Mouse (Mus musculus) G1E (cell line): ENCODE data around the gene Ccdc15. TPM values are rescaled to one million over a fixed set of nuclear protein-coding genes. Genes with fewer than 3 reads are reported as not detected.

ENCODE experiments used
- ATAC-seq: 2 replicates; pipeline ENCODE4 v1.8.0; 2016; ENCODE audit warnings: mild to moderate bottlenecking; ENCODE audit not compliant: insufficient number of reproducible peaks, poor library complexity, low FRiP score, severe bottlenecking; ENCODE audit errors: extremely low read depth
- DNase-seq: peaks from one replicate; pipeline ENCODE4 v3.0.0; 2012; ENCODE audit warnings: low spot score
- H3K27me3 ChIP-seq: 2 replicates; pipeline ENCODE4 v1.6.1; 2012; ENCODE audit warnings: mild to moderate bottlenecking, low read length, inconsistent platforms; ENCODE audit not compliant: insufficient read depth
- H3K36me3 ChIP-seq: replicated peaks from 2 replicates; pipeline ENCODE3; 2012; ENCODE audit warnings: mild to moderate bottlenecking, inconsistent platforms
- H3K4me1 ChIP-seq: 2 replicates; pipeline ENCODE4 v1.6.1; 2012; ENCODE audit warnings: low read depth, low read length, inconsistent platforms, mixed read lengths; ENCODE audit not compliant: insufficient read depth
- H3K4me3 ChIP-seq: 2 replicates; pipeline ENCODE4 v1.5.1; 2012; ENCODE audit warnings: low read depth, mild to moderate bottlenecking, inconsistent platforms, low read length, moderate library complexity, mixed read lengths
- H3K9me3 ChIP-seq: replicated peaks from 2 replicates; pipeline ENCODE4 v1.6.1; 2012; ENCODE audit warnings: inconsistent platforms
- CTCF ChIP-seq: IDR thresholded peaks from 2 replicates; pipeline ENCODE4 v1.5.1; 2012; ENCODE audit warnings: low read depth, low read length, inconsistent platforms, mixed read lengths
- GATA1 ChIP-seq: IDR thresholded peaks from 2 replicates; pipeline ENCODE4 v1.6.1; 2012; ENCODE audit warnings: borderline replicate concordance, low read length, inconsistent platforms, mixed read lengths
- GATA2 ChIP-seq: IDR thresholded peaks from 2 replicates; pipeline ENCODE4 v1.6.1; 2012; ENCODE audit warnings: low read depth, low read length, inconsistent platforms, borderline replicate concordance
- POLR2AphosphoS5 ChIP-seq: IDR thresholded peaks from 2 replicates; pipeline ENCODE4 v1.6.1; 2012; ENCODE audit warnings: low read depth, low read length, inconsistent platforms; ENCODE audit not compliant: insufficient replicate concordance
- TAL1 ChIP-seq: conservative IDR thresholded peaks from 2 replicates; pipeline ENCODE4 v1.6.1; 2012; ENCODE audit warnings: low read depth, low read length, inconsistent platforms, mixed read lengths
- polyA plus RNA-seq: library from polyadenylated mRNA; stranded (reverse); fragments of >175 nt; gene quantifications from 2 replicates; pipeline ENCODE4 v1.2.3, GENCODE M21; 2012
- total RNA-seq, 2 experiments: library from RNA; stranded (forward) in 1 of 2; stranded (reverse) in 1 of 2; fragments of 200-1000 nt in 1 of 2; fragments of >200 nt in 1 of 2; fragmentation: Nextera tagmentation in 1 of 2; gene quantifications; 2 replicates each; pipeline ENCODE4 v1.2.3; 2014 to 2017

The Ccdc15 gene
- total and polyA plus RNA-seq, 3 experiments, result 7.4 to 23.3 (median 10.7) TPM

DNA sequence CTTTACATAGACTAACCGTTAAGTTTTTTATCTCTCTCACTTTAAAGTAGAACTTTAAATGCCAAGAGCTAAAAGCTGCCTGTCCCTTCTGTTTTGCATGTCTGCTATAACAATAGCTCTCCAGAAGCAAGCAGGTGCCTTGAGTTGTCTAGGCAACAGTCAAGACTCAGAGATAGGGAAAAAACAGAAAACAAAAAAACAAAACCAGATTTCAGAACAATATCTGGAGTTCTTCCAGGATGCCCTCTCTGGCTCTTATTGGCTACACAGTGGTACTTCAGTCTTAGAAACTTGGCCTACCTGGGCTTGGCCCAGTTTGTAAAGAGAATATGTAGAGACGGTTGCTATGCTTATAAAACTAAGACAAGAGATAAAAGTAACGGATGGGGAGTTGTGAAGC lies 16.2 kb upstream of the Ccdc15 start:
- ATAC-seq (no peak), DNase-seq (no peak)

DNA sequence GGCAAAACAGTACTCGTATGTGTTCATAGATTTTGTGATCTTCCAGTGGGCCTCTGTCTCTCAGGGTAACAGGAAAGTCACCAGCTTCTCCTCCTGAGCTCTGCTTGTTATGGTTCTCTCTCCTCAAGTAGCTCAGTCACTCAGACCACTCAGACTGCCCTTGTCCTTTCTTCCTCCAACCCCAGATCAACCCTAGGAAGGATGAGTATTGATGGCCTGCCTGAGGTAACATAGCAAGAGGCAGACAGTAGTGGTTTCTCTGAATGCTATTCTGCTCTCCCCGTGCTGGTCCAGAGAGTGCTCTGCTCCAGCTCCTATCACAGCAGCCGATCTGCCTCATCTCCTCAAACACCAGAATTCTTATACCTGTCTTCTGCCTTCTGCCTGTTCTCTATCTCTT lies 15.3 kb upstream of the Ccdc15 start:
- Histone ChIP-seq H3K4me3 (no peak overlapping the region), H3K36me3 (no peaks in the 10 kb centered on the region), H3K4me1 (no peaks in the 10 kb centered on the region), H3K9me3 (no peaks in the 10 kb centered on the region), H3K27me3 (peaks cover 4% of the 10 kb centered on the region)
- ATAC-seq (no peak), DNase-seq (no peak)
- TF ChIP-seq GATA2 (no peak), TAL1 (no peak), GATA1 (no peak), CTCF (no peak), POLR2AphosphoS5 (no peak)

More for the DNA sequence above, 16.2 kb upstream of the Ccdc15 start:
- TF ChIP-seq GATA1 (no peak), TAL1 (no peak), GATA2 (no peak)
- peaks cover 4% of the 10 kb centered on the region for H3K27me3 ChIP-seq
- no peak overlapping the region for H3K4me3 ChIP-seq
- no peaks in the 10 kb centered on the region for H3K4me1 ChIP-seq
- H3K9me3 ChIP-seq, result no peaks in the 10 kb centered on the region
- no peaks in the 10 kb centered on the region for H3K36me3 ChIP-seq

DNA sequence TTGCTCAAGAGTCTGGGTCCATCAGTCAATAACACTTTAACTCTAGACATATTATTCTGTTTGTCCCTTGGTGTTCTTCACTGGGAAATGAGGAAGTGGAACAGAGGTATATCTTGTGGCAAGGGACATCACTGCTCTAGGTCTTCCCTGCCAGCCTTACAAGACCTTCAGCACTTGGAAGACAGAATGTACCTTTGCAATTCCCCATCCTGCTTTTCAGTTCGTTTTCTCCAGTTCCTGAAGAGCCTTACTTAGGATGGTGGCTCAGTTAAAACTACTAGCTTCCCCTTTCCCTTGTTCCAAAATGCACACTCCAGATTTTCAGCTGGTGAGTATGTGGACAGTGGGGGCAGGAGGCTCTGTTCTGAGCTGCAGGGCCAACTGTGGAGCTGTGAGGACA lies 14.6 kb upstream of the Ccdc15 start:
- H3K9me3 ChIP-seq, result no peaks in the 10 kb centered on the region
- no peak overlapping the region for H3K4me3 ChIP-seq
- DNase-seq (no peak), ATAC-seq (no peak)
- no peaks in the 10 kb centered on the region for H3K4me1 ChIP-seq
- no peaks in the 10 kb centered on the region for H3K36me3 ChIP-seq
- no peak for TF ChIP-seq GATA2
- no peak for TF ChIP-seq GATA1
- no peak for TF ChIP-seq CTCF
- TF ChIP-seq TAL1, result no peak
- no peak for TF ChIP-seq POLR2AphosphoS5
- peaks cover 4% of the 10 kb centered on the region for H3K27me3 ChIP-seq

DNA sequence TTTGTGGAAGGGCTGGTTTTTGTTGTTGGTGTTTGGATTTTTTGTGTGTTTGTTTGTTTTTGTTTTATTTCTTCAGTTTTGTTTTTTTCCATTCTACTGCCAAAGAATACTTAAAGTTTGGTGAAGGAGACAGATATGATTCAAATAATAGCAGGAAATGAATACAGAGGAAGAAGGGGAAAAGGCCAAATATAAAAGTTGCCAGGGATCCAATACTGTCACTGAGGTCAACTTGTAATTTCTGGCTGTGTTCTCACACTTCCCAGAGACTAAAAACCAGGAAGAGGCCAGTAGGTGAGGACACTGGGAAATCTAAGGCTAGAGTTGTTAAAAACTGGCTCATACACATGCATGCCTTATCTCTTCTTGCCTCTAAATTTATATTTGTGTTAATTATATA lies 13.9 kb upstream of the Ccdc15 start:
- no peak overlapping the region for H3K4me3 ChIP-seq
- ATAC-seq, result no peak
- no peaks in the 10 kb centered on the region for H3K9me3 ChIP-seq
- H3K27me3 ChIP-seq, result peaks cover 4% of the 10 kb centered on the region
- DNase-seq, result no peak
- H3K36me3 ChIP-seq, result no peaks in the 10 kb centered on the region
- TF ChIP-seq POLR2AphosphoS5 (no peak), GATA1 (no peak), CTCF (no peak), TAL1 (no peak), GATA2 (no peak)
- no peaks in the 10 kb centered on the region for H3K4me1 ChIP-seq

DNA sequence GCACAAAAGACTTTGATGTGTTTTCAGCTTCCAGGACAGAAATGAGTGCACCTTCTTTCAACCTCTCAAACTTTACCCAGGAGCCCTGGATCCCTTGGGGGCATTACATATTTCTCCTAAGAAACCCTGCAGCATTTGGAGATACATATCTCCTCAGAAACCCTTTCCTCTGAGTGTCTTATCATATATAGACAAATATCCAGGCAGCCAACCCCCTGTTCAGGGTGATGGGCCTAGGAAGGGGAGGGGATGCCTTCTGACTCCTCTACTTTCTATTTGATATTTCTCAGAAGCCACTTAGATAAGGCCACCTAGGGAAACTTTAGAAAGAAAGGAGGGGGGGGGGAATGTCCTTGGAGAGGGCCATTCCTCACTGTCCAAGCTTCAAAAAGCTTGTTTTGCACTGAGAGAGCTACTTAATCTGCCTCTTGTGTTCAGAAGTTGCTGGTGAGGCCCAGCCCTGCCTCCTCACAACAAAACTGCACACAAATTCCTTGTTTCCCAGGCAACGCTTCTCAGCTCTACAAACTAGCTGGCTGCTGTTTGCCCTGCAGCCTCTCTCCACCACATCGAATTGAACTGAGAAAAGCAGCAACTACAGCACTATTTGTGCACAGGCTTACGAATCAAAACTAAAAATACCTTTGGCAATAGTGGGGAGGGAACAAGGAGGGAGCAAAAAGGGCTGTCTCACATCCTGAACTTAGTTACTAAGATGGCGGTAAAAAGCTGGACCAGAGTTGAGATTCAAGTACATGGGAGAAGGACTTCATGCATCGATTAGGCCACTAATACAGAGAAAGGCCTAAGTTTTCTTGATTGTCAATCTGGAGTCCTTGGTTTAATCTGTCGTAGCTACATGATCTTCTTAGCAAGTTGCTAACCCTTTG lies 11.3 kb upstream of the Ccdc15 start:
- TF ChIP-seq CTCF, result no peak
- no peak for TF ChIP-seq TAL1
- TF ChIP-seq POLR2AphosphoS5, result no peak
- TF ChIP-seq GATA2, result no peak
- no peak for TF ChIP-seq GATA1
- no peaks in the 10 kb centered on the region for H3K36me3 ChIP-seq
- no peaks in the 10 kb centered on the region for H3K9me3 ChIP-seq
- H3K27me3 ChIP-seq, result peaks cover 3% of the 10 kb centered on the region; the same call in 1 of the 2 replicates
- no peak overlapping the region for H3K4me3 ChIP-seq
- DNase-seq (no peak), ATAC-seq (no peak)
- no peaks in the 10 kb centered on the region for H3K4me1 ChIP-seq

DNA sequence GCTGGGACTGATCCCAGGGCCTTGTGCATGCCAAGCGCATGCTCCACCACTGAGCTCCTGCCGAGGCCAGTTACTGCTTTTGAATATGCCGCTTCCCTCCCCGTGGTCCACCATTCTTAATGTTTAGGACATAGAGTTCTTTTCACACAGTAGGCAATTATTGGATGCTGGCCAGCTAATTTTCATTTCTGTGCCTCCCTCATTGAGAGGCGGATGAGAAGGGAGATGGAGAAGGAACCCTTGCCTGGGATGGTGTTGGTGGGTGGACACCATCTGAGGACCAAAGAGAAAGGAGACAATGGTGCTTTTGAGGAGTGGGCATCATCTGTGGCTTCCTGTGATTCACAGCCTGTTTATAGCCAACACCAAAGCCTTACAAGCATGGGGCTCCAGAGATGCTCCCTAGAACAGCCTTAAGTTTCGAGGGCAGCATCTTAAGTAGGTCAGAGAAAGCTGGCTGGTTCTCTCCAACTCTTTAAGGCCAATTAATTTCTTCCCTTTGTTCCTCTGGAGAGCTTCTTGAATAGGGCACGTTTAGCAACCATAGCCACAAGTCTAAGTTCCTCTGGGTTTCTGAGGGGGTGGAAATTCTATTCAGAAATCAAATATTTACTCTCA lies 10.6 kb upstream of the Ccdc15 start:
- no peak for ATAC-seq
- peaks cover 3% of the 10 kb centered on the region; the same call in 1 of the 2 replicates for H3K27me3 ChIP-seq
- no peak for TF ChIP-seq CTCF
- no peak for TF ChIP-seq TAL1
- no peak for TF ChIP-seq GATA2
- TF ChIP-seq GATA1, result no peak
- TF ChIP-seq POLR2AphosphoS5, result no peak
- no peaks in the 10 kb centered on the region for H3K4me1 ChIP-seq
- no peak overlapping the region for H3K4me3 ChIP-seq
- DNase-seq, result no peak
- no peaks in the 10 kb centered on the region for H3K9me3 ChIP-seq
- no peaks in the 10 kb centered on the region for H3K36me3 ChIP-seq
